Mouse (Mus musculus) layer of hippocampus, postnatal 14 days (tissue): ENCODE data around the gene Alb. TPM values are rescaled to one million over a fixed set of nuclear protein-coding genes. Genes with fewer than 3 reads are reported as not detected.

Experiments
- DNase-seq, 2 experiments: peaks; one replicate each; pipeline ENCODE4 v3.0.0; 2021 to 2022; ENCODE audit warnings: low spot score in 2 of 2, mixed read lengths in 1 of 2
- long read RNA-seq, 2 experiments: library from polyadenylated mRNA; stranded (forward); transcript quantifications; one replicate each; pipeline ENCODE4 v2.0.0; 2021
- total RNA-seq, 2 experiments: library from RNA; stranded (reverse); gene quantifications; 2 replicates each; pipeline ENCODE4 v1.2.3; 2021

Gene Alb
- total RNA-seq, result not detected
- long read RNA-seq, experiment 1, result 0 reads
- long read RNA-seq, experiment 2, result 0 reads

DNA sequence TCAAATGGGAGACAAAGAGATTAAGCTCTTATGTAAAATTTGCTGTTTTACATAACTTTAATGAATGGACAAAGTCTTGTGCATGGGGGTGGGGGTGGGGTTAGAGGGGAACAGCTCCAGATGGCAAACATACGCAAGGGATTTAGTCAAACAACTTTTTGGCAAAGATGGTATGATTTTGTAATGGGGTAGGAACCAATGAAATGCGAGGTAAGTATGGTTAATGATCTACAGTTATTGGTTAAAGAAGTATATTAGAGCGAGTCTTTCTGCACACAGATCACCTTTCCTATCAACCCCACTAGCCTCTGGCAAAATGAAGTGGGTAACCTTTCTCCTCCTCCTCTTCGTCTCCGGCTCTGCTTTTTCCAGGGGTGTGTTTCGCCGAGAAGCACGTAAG is at the start of gene Alb:
Gene Alb (plus strand): TSS at position 279 of the 400 bp plus-strand sequence.
- DNase-seq, result no peak

DNA sequence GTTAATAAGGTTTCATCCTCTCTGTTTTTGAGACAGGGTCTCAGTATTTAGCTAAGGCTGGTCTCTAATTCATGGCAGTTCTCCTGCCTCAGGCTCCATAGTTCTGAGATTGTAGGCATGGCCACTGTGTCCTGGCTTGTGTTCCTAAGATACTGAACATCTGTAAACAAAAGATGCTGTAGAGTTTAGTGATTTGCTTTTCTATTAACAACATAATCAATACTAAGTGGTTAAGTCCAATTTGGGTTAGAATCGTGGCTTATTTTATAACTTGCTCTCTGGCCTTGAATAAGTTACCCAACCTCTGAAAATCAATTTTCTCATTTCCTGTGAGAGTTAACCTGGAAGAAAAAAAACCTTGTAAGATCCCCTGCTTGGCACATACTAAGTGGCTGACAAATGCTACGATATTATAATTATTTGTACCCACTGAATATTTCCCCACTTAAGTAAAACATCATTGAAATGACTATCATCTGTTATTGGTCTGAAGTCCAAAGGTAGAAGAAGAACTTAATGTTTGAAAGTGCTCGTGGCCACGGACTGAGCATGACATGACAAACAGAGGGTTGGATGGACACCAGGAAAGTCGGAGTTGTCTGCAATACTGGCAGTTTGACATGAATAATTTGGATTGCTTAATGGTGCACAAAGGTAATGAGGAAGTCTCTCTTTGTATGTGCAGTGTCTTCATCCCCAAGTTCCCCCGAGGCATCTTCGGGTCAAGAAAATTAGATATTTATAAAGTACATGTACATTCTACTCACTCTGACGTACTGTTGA is 46.4 kb upstream of the Alb start:
- no peak for DNase-seq

DNA sequence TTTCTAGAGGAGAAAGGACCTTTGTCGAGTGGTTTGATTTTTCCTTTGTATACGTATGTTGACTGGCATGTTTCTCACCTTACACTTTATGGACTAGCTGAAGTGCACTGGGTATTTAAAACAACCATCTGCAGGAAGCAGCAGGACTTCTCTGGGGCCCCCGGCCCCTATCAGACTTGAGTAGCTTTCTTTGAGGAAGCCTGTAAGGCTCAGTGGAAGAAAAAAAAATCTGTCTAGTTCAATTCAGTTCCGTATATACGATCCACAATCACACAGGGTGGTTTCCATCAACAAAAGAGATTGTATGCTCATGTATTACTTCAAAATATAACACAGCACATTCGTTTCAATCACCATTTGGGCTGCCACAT is 45.8 kb upstream of the Alb start:
- DNase-seq, result peak in 1 of 2 experiments; percentile 15

DNA sequence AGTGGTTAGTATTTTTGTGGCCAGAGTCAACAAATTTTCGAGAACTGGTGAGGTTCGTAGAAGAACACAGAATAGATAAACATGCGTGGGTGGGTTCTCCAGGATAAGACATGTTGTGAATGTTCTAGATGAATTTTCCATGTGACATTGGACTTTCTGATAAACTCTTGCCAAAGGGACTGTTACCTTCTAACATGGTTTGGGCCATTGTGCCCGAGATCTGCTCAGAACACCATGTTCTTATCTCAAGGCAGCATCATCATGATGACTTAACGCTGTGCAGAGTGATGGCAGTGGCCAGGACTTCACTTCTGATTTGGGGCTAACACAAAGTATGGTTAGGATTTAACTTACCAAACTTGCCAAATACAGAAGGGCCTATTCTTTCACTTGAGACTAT is 36.1 kb upstream of the Alb start:
- no peak for DNase-seq

DNA sequence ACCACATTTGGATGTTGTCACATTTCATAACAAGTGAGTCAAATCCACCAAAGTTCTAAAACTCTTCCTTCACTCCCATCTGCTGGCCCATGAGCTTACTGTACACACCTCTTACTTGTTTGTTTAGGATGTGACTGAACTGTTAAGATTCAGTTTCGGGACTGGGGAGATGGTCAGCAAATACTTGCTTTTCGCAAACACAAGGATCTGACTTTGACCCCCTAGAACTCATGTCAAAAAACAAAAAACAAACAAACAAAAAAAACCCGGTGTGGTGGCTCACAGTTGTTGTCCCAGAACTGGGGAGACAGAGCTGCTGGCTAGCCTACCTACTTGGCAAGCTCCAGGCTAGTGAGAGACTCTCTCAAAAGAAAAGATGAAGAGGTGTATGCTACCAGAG is 35.5 kb upstream of the Alb start:
- no peak for DNase-seq

DNA sequence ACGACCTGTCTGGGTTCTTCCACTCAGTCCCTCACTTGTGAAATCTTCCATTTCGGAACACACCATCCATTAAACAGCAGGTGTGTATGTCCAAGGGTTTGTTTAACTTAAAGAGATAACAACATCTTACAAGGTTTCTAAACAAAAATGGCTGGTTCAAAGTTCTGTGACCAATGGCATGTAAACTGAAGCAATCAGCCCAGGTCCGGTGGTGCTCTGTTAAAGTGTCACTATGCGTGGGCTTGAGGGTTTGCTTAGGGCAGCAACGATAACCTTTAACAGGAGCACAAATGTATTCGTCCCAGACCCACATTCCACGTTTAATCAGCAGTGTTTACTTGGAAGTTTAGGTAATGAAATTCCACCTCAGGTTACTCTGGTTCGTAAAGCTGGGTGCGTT is 29.6 kb upstream of the Alb start:
- no peak for DNase-seq

DNA sequence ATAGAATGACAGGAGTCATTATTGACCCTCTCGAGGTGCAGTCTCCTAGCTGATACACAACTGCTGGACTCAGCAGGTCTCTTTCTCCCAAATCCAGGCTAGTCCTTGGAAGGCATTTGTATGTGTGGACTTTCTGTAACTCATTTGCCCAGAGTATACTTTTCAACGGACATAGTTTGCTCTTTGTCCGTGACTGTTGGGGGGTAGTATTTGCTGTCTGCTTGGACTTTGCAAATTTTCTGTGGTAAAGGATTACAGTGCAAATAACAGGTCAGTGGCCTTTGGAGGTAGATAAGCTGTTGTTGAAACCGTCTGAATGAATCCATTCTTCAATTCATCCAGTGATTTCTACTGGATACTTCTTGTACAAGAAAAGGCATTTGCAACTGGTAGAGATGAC is 21.5 kb upstream of the Alb start:
- no peak for DNase-seq

DNA sequence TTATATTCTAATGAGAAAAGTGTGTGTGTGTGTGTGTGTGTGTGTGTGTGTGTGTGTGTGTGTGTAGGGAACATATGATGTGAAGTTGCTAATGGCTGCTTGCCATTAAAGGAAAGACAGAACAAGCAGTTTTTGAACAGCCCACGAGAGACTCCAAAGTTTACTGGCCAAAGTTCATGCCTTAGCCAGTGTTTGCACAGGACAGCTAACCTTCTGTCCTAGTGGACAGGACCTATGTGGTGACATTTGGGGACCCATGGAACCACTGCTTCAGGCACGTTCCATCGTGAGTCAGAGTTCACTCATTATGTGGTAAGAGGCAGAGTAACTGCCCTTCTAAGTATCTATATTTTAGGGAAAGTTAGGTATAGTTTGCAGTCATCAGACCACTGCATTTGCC is 13.1 kb upstream of the Alb start:
- no peak for DNase-seq

DNA sequence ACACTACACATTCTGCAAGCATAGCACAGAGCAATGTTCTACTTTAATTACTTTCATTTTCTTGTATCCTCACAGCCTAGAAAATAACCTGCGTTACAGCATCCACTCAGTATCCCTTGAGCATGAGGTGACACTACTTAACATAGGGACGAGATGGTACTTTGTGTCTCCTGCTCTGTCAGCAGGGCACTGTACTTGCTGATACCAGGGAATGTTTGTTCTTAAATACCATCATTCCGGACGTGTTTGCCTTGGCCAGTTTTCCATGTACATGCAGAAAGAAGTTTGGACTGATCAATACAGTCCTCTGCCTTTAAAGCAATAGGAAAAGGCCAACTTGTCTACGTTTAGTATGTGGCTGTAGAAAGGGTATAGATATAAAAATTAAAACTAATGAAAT is 10.7 kb upstream of the Alb start:
- DNase-seq, result no peak

DNA sequence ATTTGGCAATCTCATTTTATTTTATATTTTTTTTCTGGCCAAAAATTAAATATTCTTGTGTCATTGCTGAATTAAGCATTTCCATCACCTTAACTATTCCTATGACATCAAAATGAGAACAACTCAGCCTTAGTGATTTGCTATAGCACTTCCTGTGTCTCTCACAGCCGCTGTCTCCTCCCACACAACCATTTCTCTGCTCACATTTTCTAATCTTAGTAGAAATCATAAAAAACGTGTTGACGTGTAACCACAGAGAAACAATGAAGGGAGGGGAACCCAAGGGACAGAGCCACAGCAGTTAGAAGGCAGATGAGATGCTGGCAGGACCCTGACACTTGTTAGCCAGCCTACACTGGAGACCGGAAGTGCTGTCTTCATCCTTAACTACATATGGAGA is 8.0 kb upstream of the Alb start:
- DNase-seq, result peak in 1 of 2 experiments; percentile 3

DNA sequence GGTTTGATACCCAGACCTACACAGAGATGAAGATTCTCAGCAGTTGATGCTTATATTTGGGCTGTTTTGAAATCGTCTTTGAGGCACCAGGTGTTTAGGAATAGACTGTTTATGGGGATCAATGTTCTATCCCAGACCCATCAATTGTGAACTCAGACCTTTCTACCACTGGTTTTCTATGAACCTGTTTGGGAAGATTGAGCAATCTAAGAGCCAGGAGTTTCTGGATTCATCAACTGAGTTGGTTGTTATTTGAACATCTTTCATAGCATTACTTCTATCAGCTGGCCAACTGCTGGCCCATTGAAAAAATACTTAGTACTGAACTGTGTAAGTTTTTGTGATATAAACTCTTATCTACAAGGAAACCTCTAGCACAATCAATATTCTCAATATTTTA is 3.5 kb upstream of the Alb start:
- no peak for DNase-seq

DNA sequence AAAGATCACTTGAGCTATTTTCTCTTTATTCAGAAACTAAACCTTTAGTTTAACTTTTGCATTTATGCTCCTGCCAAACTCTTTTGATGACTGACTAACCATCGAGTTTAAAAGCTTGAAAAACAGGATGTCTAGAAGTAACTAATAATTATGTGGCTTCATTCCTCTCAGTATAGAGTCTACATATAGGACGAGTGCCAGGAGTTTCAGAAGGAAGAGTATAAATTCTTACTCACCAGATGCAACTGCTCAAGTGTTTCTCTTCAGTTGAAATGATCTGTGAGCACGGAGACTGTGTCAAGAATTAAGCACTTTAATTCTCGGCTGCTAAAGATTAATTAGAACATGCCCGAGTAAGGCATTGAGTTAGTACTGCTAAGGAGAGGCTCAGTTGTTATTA is 2.0 kb upstream of the Alb start:
- DNase-seq, result no peak

DNA sequence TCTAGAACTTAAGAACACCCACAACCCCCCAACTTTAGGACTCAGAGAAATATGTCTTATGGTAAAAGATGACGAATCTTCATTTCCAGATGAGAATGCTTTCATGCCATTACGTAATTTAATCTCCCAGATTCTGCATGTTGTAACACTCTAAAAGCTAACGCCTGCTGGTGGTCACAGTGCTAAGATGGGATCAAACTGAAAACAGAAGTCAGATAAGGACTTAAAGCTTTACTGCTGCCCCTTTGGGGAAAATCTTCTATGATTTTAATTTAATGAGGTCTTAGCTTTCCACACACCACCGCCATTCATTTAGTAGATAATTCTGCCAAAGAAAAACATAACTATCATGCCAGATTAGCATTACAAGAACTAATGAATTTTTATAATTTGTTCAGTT is 6.1 kb downstream of the Alb start:
- no peak for DNase-seq

DNA sequence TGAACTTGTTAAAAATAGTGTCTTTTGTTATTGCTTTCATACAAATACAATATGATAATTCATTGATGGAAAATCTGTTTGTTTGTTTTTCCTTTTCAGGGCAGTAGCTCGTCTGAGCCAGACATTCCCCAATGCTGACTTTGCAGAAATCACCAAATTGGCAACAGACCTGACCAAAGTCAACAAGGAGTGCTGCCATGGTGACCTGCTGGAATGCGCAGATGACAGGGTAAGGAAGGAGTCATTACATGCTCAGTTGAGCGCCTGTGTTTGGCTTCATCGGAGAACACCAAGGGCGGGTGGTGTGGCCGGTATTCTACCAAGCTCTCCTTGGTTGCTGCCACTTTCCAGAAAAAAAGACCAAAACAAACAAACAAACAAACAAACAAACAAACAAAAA is 6.5 kb downstream of the Alb start:
- DNase-seq, result no peak

DNA sequence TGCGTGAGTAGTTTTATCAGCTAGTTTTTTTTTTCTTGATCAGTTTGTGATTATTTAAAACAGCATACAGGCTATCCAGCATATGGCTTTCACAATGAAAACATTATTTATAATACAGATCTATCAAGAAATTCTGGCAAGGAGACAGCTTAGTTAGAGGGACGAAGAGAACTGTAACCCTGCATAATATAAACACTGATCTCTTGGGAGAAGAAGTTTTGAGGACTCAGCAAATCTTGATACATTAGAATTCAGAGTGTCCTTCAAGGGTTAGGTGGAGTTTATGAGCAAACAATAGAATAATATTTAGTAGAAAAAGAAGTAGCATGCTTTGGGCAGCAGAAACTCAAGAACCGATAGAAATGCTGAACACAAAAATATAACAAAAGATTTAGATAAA is 10.1 kb downstream of the Alb start:
- no peak for DNase-seq

DNA sequence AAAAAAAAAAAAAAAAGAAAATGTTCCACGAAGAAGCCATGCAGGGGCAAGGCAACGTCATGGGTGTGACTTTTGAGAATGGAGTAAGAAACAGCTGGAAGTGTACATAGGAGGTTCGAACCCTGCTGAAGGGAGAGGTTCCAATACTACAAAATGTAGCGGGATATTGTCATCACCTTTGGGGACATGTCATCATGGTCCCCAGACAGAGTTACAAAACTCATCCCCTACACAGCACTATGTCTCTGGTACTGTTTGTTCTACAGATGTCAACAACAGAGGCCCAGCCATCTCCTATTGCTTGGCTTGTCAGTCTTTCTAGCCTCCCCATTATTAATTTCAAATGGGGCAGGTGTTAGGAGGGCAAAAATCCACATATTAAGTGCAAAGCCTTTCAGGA is 13.2 kb downstream of the Alb start:
- DNase-seq, result no peak

DNA sequence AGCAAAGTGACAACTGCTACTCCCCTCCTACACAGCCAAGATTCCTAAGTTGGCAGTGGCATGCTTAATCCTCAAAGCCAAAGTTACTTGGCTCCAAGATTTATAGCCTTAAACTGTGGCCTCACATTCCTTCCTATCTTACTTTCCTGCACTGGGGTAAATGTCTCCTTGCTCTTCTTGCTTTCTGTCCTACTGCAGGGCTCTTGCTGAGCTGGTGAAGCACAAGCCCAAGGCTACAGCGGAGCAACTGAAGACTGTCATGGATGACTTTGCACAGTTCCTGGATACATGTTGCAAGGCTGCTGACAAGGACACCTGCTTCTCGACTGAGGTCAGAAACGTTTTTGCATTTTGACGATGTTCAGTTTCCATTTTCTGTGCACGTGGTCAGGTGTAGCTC is 13.7 kb downstream of the Alb start:
- no peak for DNase-seq

DNA sequence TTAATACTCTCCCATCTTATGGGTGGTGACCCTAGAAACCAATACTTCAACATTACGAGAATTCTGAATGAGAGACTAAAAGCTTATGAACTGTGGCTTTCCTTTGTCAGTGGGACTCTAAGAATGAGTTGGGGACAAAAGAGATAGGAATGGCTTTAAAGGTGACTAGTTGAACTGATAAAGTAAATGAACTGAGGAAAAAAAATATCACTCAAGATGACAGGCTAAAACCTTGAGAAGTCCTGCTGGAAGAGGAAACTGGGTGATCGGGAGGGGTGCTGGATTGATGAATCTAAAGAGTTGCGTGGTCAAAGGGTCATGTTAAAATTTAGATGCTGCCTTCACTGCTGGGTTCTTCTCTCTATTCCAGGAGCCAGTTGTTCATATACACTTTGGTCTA is 16.0 kb downstream of the Alb start:
- no peak for DNase-seq

DNA sequence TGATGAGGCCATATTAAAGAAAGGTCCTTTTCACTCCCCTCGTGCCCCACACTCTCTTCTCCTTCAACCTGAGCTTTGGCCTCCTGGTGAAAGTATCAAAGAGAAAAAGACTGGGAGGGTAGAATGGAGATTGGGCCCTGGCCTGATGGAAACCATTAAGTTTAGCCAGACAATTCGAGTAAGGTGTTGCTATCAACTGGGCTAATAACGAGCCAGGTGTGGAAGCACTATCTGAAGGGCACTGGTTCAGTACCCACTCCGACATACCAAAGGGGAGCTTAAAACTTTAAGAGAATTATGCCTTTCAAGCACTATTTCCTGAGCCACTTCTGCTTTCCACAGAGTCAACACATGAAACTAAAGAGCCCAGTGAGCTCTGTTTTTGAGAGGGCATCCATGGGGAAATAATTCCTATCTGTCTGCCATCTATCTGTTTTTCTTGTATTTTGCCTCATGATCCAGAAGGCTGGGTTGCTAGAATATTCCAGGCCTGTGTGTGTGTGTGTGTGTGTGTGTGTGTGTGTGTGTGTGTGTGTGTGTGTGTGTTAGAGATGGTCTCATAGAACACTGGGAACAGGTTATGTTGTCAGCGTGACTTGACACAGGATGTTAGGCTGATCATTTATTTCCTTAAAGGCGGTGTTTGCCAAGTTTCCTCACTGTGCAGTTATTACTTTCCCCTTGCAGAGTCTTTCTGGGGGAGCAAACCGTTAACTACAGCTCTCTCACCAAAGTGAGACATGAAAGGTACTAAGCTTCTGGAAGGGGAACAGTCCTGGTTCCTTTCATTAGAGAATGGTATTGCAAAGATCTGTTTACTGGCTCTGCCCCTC is 16.8 kb downstream of the Alb start:
- no peak for DNase-seq

DNA sequence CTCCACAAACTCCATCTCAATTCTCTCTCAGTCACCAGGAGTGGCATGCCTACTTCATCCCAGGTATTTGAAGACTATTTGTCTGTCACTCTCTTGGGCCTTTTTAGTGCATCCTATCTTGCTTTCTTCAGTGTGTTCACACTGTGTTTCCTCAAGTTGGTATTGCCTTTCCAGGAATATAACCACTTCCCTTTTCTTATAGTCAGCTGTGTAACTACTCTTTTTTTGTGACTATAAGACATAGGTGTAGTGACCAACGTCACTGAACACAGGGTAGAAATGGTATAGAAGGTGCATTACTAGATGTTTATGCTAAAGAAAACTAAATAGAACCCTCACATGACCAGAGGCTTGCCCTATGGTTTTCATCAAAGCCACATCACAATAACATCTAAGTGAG is 18.2 kb downstream of the Alb start:
- DNase-seq, result no peak

DNA sequence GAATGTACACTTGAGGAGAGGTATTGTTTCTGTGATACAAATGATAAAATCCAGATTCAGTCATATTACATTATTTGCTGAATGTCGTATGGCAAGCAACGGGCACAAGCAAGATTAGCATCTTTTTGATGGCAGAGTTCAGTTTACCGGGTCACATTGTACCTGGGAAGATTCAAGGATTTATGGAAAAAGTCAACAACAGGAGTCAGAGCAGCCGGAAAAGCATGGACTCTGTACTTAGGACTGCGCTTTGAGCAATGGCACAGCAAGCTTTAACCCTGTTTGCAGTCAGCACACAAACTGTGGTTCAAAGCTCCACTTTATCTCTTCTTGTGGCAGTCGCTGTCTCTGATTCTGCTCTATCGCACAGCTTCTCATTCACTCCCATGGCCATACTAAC is 24.9 kb downstream of the Alb start:
- DNase-seq, result no peak

DNA sequence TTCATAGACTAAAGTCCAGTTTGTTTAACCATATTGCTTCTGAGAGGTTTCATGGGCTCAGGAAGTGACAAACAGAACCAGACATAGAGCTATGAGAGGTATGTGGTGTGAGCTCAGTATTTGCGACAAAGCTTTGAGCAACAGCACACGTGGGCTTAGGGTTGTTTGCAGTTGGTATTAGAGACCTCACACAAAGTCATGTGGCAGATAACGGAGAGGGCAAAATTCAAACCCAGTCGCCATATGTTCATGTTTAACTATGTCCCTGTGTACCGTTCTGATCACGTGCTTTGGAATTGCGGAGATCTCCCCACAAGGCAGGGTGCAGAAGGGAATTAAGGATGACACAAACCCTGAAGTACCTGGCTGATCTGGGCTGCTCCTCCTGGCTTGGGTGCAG is 27.6 kb downstream of the Alb start:
- no peak for DNase-seq

DNA sequence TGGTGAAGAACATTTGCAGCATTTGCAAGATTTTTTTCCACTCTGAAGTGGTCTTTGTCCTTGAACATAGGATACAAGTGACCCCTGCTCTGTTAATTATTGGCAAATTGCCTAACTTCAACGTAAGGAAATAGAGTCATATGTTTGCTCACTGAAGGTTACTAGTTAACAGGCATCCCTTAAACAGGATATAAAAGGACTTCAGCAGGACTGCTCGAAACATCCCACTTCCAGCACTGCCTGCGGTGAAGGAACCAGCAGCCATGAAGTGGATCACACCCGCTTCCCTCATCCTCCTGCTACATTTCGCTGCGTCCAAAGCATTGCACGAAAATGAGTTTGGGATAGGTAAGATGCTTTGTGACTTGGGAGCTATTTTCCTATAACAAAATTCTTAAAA is 29.8 kb downstream of the Alb start, which contains the start of gene Afp:
Gene Afp (plus strand): TSS at position 220 of the 400 bp plus-strand sequence.
- DNase-seq, result no peak
